Mouse (Mus musculus) stomach, adult 2 months (tissue): ENCODE data around the gene Tssk1. TPM values are rescaled to one million over a fixed set of nuclear protein-coding genes. Genes with fewer than 3 reads are reported as not detected.

Source experiments
- polyA plus RNA-seq: library from polyadenylated mRNA; depleted of rRNA; stranded (reverse); fragments of >200 nt; gene quantifications from 2 replicates; pipeline ENCODE4 v1.2.3, GENCODE M21; 2012; rRNA removed

Gene Tssk1
- polyA plus RNA-seq: 0.02 and 0.05 TPM in 2 replicates

GRCm38 (mm10) chr16:17893923-17894322 lies at the start of gene Tssk1:
Gene Tssk1, plus strand, starts transcription at chr16:17894223.

GRCm38 (mm10) chr16:17891567-17891959 lies 2.5 kb upstream of the Tssk1 start, which contains the start of gene Gm20518:
Gene Gm20518, minus strand, starts transcription at chr16:17891671.

GRCm38 (mm10) chr16:17898462-17898861 lies 4.4 kb downstream of the Tssk1 start, which contains the start of the genes Dgcr2 and Tssk2:
Gene Dgcr2, minus strand, starts transcription at chr16:17898562.
Gene Tssk2, plus strand, starts transcription at chr16:17898637.

DNA sequence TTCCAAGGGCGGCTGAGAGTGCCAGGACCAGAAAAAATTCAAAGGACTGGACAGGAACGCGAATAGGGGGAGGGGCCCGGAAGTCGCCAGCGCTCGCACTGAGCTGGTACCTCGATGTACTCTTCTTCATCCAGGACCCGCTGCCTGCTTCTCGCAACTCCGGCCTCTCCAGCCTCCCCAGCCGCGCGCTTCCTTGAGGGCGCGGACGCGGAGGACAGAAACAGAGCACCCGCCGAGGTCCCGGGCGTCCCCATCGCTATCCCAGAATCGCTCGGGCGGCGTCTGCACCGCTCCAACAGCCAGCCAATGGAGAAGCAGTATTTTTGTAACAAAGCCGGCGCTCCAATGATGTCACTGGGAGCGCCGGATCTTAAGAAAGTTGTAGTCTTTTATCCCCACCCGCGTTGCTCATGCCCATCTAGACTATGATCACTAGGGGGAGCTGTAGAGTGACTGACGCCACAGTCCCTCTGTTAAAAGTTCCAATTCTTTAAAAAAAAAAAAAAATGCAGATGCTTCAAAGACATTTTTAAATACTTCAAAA lies 17.1 kb downstream of the Tssk1 start, which contains the start of gene Ess2:
Gene Ess2 (minus strand): TSS at position 297 of the 544 bp plus-strand sequence.

DNA sequence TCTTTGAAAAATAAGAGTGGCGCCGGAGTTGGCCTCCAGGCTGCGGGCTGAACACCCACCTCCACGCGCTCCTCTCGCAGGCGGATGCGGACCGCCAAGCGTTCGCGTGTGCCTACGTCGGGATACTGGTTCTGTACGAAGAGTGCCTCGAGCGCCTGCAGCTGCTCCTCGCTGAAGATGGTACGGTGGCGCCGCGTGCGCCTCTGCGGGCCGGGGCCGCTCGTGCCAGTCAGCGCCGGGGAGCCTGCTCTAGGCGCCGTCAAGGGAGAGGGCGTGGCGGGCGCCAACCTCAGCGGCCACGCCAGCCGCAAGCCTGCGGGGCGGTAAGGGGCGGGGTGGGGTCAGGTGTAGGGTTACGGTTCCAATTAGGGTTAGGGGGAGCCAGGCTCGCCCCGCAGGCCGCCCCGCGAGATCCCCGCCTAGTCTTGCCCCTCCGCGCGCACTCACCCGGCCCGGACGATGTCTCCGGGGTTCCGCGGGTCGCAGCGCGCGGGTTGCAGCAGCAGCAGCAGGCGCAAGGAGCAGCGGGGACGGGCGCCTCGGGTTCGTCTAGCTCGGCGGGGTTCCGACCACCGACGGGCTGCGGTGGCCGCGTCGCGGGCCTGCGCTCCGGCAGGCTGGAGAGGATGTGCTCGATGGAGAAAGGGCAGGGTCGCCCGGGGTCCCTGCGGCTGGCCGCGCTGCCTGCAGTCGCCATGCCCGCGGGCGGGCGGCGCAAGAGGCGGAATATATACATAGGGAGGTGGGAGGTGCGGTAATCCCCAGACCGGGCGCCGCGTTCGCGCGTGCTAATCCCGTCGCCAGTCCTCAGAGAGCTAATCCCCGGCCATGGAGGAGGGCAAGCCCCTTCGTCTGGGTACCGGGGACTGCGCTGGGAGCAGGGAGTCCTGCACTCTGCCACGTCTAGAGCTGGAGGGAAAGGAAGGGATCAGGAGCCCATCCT lies 20.6 kb downstream of the Tssk1 start, which contains the start of gene Gsc2:
Gene Gsc2 (minus strand): TSS at position 753 of the 943 bp plus-strand sequence.

DNA sequence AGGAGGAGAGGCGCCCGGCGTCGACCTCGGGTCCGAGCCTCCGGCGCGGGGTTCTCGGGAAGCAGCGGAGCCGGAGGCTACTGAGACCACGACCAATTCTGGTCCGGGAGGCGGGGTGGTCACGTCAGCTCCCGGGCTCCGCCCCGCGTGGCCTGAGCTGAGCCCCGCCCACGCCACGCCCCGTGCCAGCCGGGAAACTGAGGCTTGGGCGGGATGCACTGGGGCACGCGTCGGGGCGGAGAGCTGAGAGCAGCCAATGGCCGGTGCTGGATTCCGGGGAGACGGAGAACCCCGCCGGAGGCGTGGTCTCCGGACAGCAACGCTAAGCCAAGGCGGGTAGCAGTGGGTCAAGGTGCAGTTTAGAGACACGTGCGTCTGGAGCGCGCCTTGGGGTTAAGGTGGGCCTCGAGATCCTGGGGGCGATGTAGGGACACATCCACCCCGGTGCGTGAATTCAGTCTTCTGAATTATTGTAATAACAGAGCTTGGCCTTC lies 34.1 kb downstream of the Tssk1 start, which contains the start of gene Slc25a1:
Gene Slc25a1 (minus strand): TSS at position 133 of the 494 bp plus-strand sequence.

Other genes with a start within 250 kb of the Tssk1 start
- gene Ccdc74a, start 247.8 kb upstream of the Tssk1 start, polyA plus RNA-seq: 0.24 and 0.73 TPM in 2 replicates
- 55.4 and 63.7 TPM in 2 replicates for gene Med15, start 161.3 kb upstream of the Tssk1 start, polyA plus RNA-seq
- 29.5 and 32.8 TPM in 2 replicates for gene Klhl22, start 134.6 kb upstream of the Tssk1 start, polyA plus RNA-seq
- 25.6 and 36.5 TPM in 2 replicates for gene Scarf2, start 96.9 kb upstream of the Tssk1 start, polyA plus RNA-seq
- 0.04 TPM in 1 of 2 replicates, not detected in the other for gene B830017H08Rik, start 61.1 kb upstream of the Tssk1 start, polyA plus RNA-seq
- 9.3 and 11.1 TPM in 2 replicates for gene Car15, start 55.9 kb upstream of the Tssk1 start, polyA plus RNA-seq
- gene Gm20518, start 2.6 kb upstream of the Tssk1 start, polyA plus RNA-seq: 0.75 and 1.1 TPM in 2 replicates
- gene Dgcr2, start 4.3 kb downstream of the Tssk1 start, polyA plus RNA-seq: 75.6 and 87.2 TPM in 2 replicates
- not detected in 2 replicates for gene Tssk2, start 4.4 kb downstream of the Tssk1 start, polyA plus RNA-seq
- gene Ess2, start 17.1 kb downstream of the Tssk1 start, polyA plus RNA-seq: 9.9 and 10.7 TPM in 2 replicates
- 1.9 and 3.6 TPM in 2 replicates for gene Gsc2, start 20.8 kb downstream of the Tssk1 start, polyA plus RNA-seq
- 211 and 252 TPM in 2 replicates for gene Slc25a1, start 34.0 kb downstream of the Tssk1 start, polyA plus RNA-seq
- gene Vpreb2, start 86.2 kb downstream of the Tssk1 start, polyA plus RNA-seq: not detected in 2 replicates
- gene Dgcr6, start 158.6 kb downstream of the Tssk1 start, polyA plus RNA-seq: 32.9 and 53.4 TPM in 2 replicates
- 17.1 and 18.7 TPM in 2 replicates for gene Prodh, start 196.0 kb downstream of the Tssk1 start, polyA plus RNA-seq
- gene Rtn4r, start 233.4 kb downstream of the Tssk1 start, polyA plus RNA-seq: 8.3 and 11.5 TPM in 2 replicates